ENCODE assay signal across 8 mouse cellular contexts in the genomic region with DNA sequence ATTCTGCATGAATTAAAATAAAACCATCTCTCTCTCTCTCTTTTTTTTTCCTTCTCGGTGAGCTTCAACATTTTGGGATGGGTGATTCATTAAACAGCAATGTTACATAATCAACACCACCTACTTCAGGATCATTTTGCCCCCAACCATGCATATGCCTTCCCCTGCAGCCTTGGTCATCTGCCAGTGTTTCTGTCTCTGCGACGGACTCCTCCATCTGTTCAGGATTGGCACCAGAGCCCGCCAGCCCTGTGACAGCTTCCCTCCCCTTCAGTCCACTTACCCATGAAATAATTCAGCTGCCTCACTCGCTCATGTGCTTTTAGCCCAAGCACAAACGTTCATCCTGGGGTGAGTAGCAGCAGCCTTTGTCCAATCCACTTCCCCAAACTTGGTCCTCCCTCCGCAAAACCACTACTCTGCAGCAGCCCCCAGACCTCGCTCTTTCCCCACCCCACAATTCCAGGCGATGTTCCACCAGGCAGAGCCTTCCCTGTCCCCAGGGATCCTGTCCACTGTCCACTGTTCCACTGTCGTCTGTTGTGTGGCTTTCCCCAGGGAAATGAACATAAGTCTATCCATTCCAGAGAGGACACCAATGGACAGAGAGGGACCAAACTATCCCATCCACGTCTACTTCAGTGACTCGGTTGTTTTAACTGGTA. TPM values are rescaled to one million over a fixed set of nuclear protein-coding genes. Genes with fewer than 3 reads are reported as not detected.
A peak's percentile ranks its signal among the peaks of the same experiment; 100 is the strongest.
DNase-seq lines count a peak whose midpoint lies in the region; ATAC-seq and TF ChIP-seq lines count a peak whose summit lies in the region.

No protein-coding gene starts in this region.

- no peaks in the 10 kb centered on the region for H3K36me3 ChIP-seq in stomach, embryonic 15.5 days

- WGBS in stomach, embryonic 15.5 days: 53% methylated on average over 12 of the region's 12 CpGs

- DNase-seq in gastrocnemius, postnatal 14 days: peak; percentile 48
- no peak for DNase-seq in gastrocnemius, postnatal 36 days
- peak; percentile 65 for DNase-seq in Patski (ENCODE audit: low read depth, low spot score)
- peak; percentile 86 to 88 for DNase-seq in frontal cortex, postnatal 36 days (ENCODE audit: low spot score in 2 of 2)
- peak; percentile 94 for DNase-seq in left cerebral cortex, postnatal 4 days
- no peak for DNase-seq in spleen, postnatal 4 days (ENCODE audit: low spot score in 2 of 2)
- no peak for DNase-seq in adrenal gland, adult 18-20 months (ENCODE audit: low spot score in 2 of 2)

- in situ Hi-C loops in Patski (cut with MboI; ENCODE audit: low pct_unique_long_range_greater_than_20kb): no loop called here

- no peak overlapping the region for H3K4me3 ChIP-seq in stomach, embryonic 15.5 days (replicated peaks)

- ATAC-seq in Patski: no peak
- no peak for ATAC-seq in stomach, embryonic 15.5 days (ENCODE audit: insufficient read depth, low FRiP score, low read depth)

- peak overlapping the region; percentile 12; the same call in 1 of the 2 replicates for H3K27ac ChIP-seq in stomach, embryonic 15.5 days

- H3K4me1 ChIP-seq in stomach, embryonic 15.5 days: 0 out of 2 replicates have a peak, but pooled peaks cover 5% of the 10 kb centered on the region

- no peaks in the 10 kb centered on the region for H3K9me3 ChIP-seq in stomach, embryonic 15.5 days

- no peak overlapping the region for H3K9ac ChIP-seq in stomach, embryonic 15.5 days

- intact Hi-C loops in gastrocnemius, postnatal 14 days (cut with DNase I; ENCODE audit: low total_unique reads): no loop called here
- intact Hi-C loops in gastrocnemius, postnatal 36 days (cut with DNase I): no loop called here
- intact Hi-C loops in left cerebral cortex, postnatal 4 days (cut with DNase I): no loop called here

- no peak overlapping the region for H3K4me2 ChIP-seq in stomach, embryonic 15.5 days

- TF ChIP-seq CTCF in Patski (IDR thresholded peaks at IDR 0.05): no peak

- POLR2A ChIA-PET in Patski (lab: Charles Lee): no interaction called here

- H3K27me3 ChIP-seq in Patski: no peaks in the 10 kb centered on the region
- H3K27me3 ChIP-seq in stomach, embryonic 15.5 days (replicated peaks): no peaks in the 10 kb centered on the region

- CTCF ChIA-PET in Patski (lab: Charles Lee): interaction anchor here (1.4 kb wide), 1 partner anchor 25 kb away, joined by 4 read pairs; no protein-coding TSS in a partner anchor

RNA-seq across cellular contexts. Expression of a gene that starts 11.4 kb away (rescaled TPM):
- 1 to 10 TPM; 1.1 to 2.1 TPM for total RNA-seq in gastrocnemius, postnatal 14 days (2021)
- total RNA-seq in gastrocnemius, postnatal 36 days (2021): 1 to 10 TPM; 1.2 to 1.5 TPM
- 0.55 TPM for polyA plus RNA-seq in Patski (2021)
- total RNA-seq in left cerebral cortex, postnatal 4 days (2021): 100 to 1,000 TPM; 366 to 388 TPM
- 23.4 and 25.4 TPM in 2 replicates for polyA plus RNA-seq in stomach, embryonic 15.5 days (2015; fragmentation: Nextera tagmentation; extraction: Ambion mirVana)
- 10 to 100 TPM; 44.4 to 67.4 TPM for total RNA-seq in adrenal gland, adult 18-20 months (2021)

RNA-seq across cellular contexts. Expression of a gene that starts 11.6 kb away (rescaled TPM):
- 10 to 100 TPM in 1 of 2 experiments, 1 to 10 TPM in 1; 9.3 to 10.2 TPM for total RNA-seq in gastrocnemius, postnatal 14 days (2021)
- 10 to 100 TPM; 13.5 to 14.4 TPM for total RNA-seq in gastrocnemius, postnatal 36 days (2021)
- 45.6 TPM for polyA plus RNA-seq in Patski (2021)
- 10 to 100 TPM in 1 of 2 experiments, 1 to 10 TPM in 1; 7.8 to 11.4 TPM for total RNA-seq in left cerebral cortex, postnatal 4 days (2021)
- 5.9 and 7.5 TPM in 2 replicates for polyA plus RNA-seq in stomach, embryonic 15.5 days (2015; fragmentation: Nextera tagmentation; extraction: Ambion mirVana)
- 10 to 100 TPM; 17.1 to 19.4 TPM for total RNA-seq in adrenal gland, adult 18-20 months (2021)

Comparison
In these comparisons a context has a peak if more than half of its experiments do, and no peak if none do; other contexts are left out.
1. DNase-seq: peak in gastrocnemius, postnatal 14 days (single experiment), Patski (single experiment), frontal cortex, postnatal 36 days (2 of 2) and left cerebral cortex, postnatal 4 days (single experiment); none in gastrocnemius, postnatal 36 days (0 of 2), spleen, postnatal 4 days (0 of 2) and adrenal gland, adult 18-20 months (0 of 2).
2. RNA of a gene that starts 11.4 kb away (total RNA-seq): 366 to 388 TPM in left cerebral cortex, postnatal 4 days and 44.4 to 67.4 TPM in adrenal gland, adult 18-20 months; 1.1 to 2.1 TPM in gastrocnemius, postnatal 14 days and 1.2 to 1.5 TPM in gastrocnemius, postnatal 36 days; every median in the first group is over 10 times any median in the second.